Mouse (Mus musculus): ENCODE measurements around the gene Sox5.

DNA sequence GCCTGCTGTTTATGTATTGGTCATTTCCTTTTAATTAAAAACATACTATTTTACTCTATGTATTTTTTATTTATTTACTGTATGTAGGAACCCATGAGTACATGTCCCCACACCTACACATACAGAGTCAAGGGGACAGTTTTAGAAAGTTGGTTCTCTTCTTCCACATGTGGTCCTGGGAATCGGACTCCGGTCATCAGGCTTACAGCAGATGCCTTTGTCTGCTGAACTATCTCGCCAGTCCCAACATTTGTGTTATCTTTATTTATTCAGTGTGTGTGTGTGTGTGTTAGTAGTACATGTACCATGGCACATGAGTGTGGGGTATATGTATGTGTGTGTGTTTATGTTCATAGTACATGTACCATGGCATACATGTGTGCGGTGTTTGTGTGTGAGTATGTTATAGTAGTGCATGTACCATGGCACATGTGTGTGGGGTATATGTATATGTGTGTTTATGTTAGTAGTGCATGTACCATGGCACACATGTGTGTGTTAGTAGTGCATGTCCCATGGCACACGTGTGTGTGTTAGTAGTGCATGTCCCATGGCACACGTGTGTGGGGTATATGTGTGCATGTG lies 43.3 kb upstream of the Sox5 start:
- TF ChIP-seq CTCF (IDR thresholded peaks at IDR 0.05; ENCODE audit: borderline replicate concordance, control insufficient read depth, extremely low read depth, insufficient read depth, low read length, poor library complexity) (no peak), POLR2A (IDR thresholded peaks at IDR 0.05; ENCODE audit: control insufficient read depth, extremely low read depth, insufficient read depth, low read length, poor library complexity) (no peak)
